Mouse (Mus musculus) neural tube, embryonic 11.5 days (tissue): ENCODE data around the gene Zfp821. TPM values are rescaled to one million over a fixed set of nuclear protein-coding genes. Genes with fewer than 3 reads are reported as not detected.
"Not testable (repeated sequence)": the region's sequence is repeated elsewhere in the genome, so short reads cannot be mapped to it uniquely, and the experiment has no call there.

Experiments used
- ATAC-seq: fragments of 200-750 bp; cut with Nextera tagmentation; 2 replicates; pipeline ENCODE4 v1.8.0; 2017; ENCODE audit warnings: moderate number of reproducible peaks, mild to moderate bottlenecking, moderate TSS enrichment, moderate library complexity; ENCODE audit not compliant: insufficient read depth, low FRiP score, low TSS enrichment
- DNase-seq: peaks from one replicate; pipeline ENCODE4 v3.0.0-alpha.2; 2015; ENCODE audit warnings: low spot score
- H3K27ac ChIP-seq: fragments of 300-500 bp; sonication (generic); 2 replicates; pipeline ENCODE4 v1.5.1; 2014; ENCODE audit warnings: low read depth, mild to moderate bottlenecking, low read length
- H3K27me3 ChIP-seq: fragments of 300-500 bp; sonication (generic); 2 replicates; pipeline ENCODE4 v1.6.1; 2014; ENCODE audit warnings: mild to moderate bottlenecking, low read length, mixed read lengths; ENCODE audit not compliant: control insufficient read depth, insufficient read depth
- H3K36me3 ChIP-seq: fragments of 300-500 bp; sonication (generic); 2 replicates; pipeline ENCODE4 v1.6.1; 2014; ENCODE audit warnings: mild to moderate bottlenecking, low read length, moderate library complexity, mixed read lengths; ENCODE audit not compliant: control insufficient read depth, insufficient read depth
- H3K4me1 ChIP-seq: fragments of 300-500 bp; sonication (generic); 2 replicates; pipeline ENCODE4 v1.6.1; 2014; ENCODE audit warnings: low read length, mixed read lengths; ENCODE audit not compliant: control insufficient read depth, insufficient read depth
- H3K4me2 ChIP-seq: fragments of 300-500 bp; sonication (generic); 2 replicates; pipeline ENCODE4 v1.6.1; 2014; ENCODE audit warnings: low read depth, mild to moderate bottlenecking, moderate library complexity
- H3K4me3 ChIP-seq: fragments of 300-500 bp; sonication (generic); 2 replicates; pipeline ENCODE4 v1.5.1; 2014; ENCODE audit warnings: low read depth, low read length
- H3K9ac ChIP-seq: fragments of 300-500 bp; sonication (generic); 2 replicates; pipeline ENCODE4 v1.6.1; 2014; ENCODE audit warnings: mild to moderate bottlenecking, low read length
- H3K9me3 ChIP-seq: fragments of 300-500 bp; sonication (generic); 2 replicates; pipeline ENCODE4 v1.6.1; 2016; ENCODE audit warnings: low read length; ENCODE audit not compliant: control insufficient read depth
- WGBS: fragments of 180-500 bp; shearing (Covaris S2); extraction: QIAGEN DNeasy Blood & Tissue Kit; methylation state at CpG from one replicate; pipeline ENCODE4 v1.1.7; 2014; 5-methylcytosine and 5-hydroxymethylcytosine counted together
- polyA plus RNA-seq: library from polyadenylated mRNA; unstranded; fragments of >200 nt; fragmentation: Nextera tagmentation; extraction: Ambion mirVana; gene quantifications from 2 replicates; pipeline ENCODE4 v1.2.1, GENCODE M21; 2014

Gene Zfp821
- polyA plus RNA-seq, 1 experiment from 2014 or later: 55.9 TPM

- Histone ChIP-seq H3K27me3 (no peaks in the 10 kb centered on the region), H3K9me3 (no peaks in the 10 kb centered on the region), H3K27ac (peak within 1 kb of the TSS; percentile 53), H3K4me1 (peaks cover 8% of the 10 kb centered on the region; the same call in 1 of the 2 replicates), H3K4me3 (peak within 1 kb of the TSS; percentile 99), H3K9ac (peak within 1 kb of the TSS; percentile 97), H3K4me2 (peak within 1 kb of the TSS; percentile 91), H3K36me3 (0 out of 2 replicates have a peak, but pooled peaks cover 3% of the 10 kb centered on the region)
- ATAC-seq (peak; percentile 87), DNase-seq (peak; percentile 91)
- WGBS: under 1% methylated on average over 54 of the region's 59 CpGs
These were observed 32.1 kb downstream of the Zfp821 start, which contains the start of gene Atxn1l for GRCm38 (mm10) chr8:109737237-109738048. Gene Atxn1l (minus strand): TSS chr8:109737739.

GRCm38 (mm10) chr8:109738049-109738380 lies 32.7 kb downstream of the Zfp821 start:
- Histone ChIP-seq H3K27me3 (no peaks in the 10 kb centered on the region), H3K9ac (no peak overlapping the region), H3K9me3 (no peaks in the 10 kb centered on the region), H3K4me3 (peak overlapping the region; percentile 99; the same call in 1 of the 2 replicates), H3K4me1 (peaks cover 8% of the 10 kb centered on the region; the same call in 1 of the 2 replicates), H3K36me3 (0 out of 2 replicates have a peak, but pooled peaks cover 3% of the 10 kb centered on the region), H3K4me2 (no peak overlapping the region), H3K27ac (no peak overlapping the region)
- DNase-seq (no peak), ATAC-seq (no peak)
- WGBS: 97% methylated on average over 1 of the region's 1 CpGs

- DNase-seq (no peak), ATAC-seq (no peak)
- Histone ChIP-seq H3K36me3 (no peaks in the 10 kb centered on the region), H3K27ac (no peak overlapping the region), H3K27me3 (no peaks in the 10 kb centered on the region), H3K4me1 (no peaks in the 10 kb centered on the region), H3K9ac (no peak overlapping the region), H3K4me2 (no peak overlapping the region), H3K4me3 (no peak overlapping the region), H3K9me3 (no peaks in the 10 kb centered on the region)
- 92% methylated on average over 12 of the region's 12 CpGs for WGBS
These were observed 42.3 kb downstream of the Zfp821 start for GRCm38 (mm10) chr8:109747468-109748199.

GRCm38 (mm10) chr8:109750274-109750673 lies 44.9 kb downstream of the Zfp821 start:
- WGBS: 66% methylated on average over 5 of the region's 5 CpGs
- no peak overlapping the region for H3K4me3 ChIP-seq
- H3K36me3 ChIP-seq: no peaks in the 10 kb centered on the region
- no peaks in the 10 kb centered on the region for H3K27me3 ChIP-seq
- ATAC-seq (no peak), DNase-seq (no peak)
- no peak overlapping the region for H3K9ac ChIP-seq
- H3K4me1 ChIP-seq: no peaks in the 10 kb centered on the region
- no peaks in the 10 kb centered on the region for H3K9me3 ChIP-seq
- H3K27ac ChIP-seq: no peak overlapping the region
- no peak overlapping the region for H3K4me2 ChIP-seq

GRCm38 (mm10) chr8:109750699-109751098 lies 45.4 kb downstream of the Zfp821 start:
- ATAC-seq: no peak
- Histone ChIP-seq H3K4me2 (no peak overlapping the region), H3K9ac (no peak overlapping the region), H3K27me3 (no peaks in the 10 kb centered on the region), H3K36me3 (no peaks in the 10 kb centered on the region), H3K27ac (no peak overlapping the region), H3K4me1 (no peaks in the 10 kb centered on the region), H3K9me3 (no peaks in the 10 kb centered on the region), H3K4me3 (no peak overlapping the region)
- DNase-seq: no peak
- WGBS: 82% methylated on average over 12 of the region's 12 CpGs

- H3K9me3 ChIP-seq: no peaks in the 10 kb centered on the region
- no peak for ATAC-seq
These were observed 46.6 kb downstream of the Zfp821 start for GRCm38 (mm10) chr8:109751731-109752485.

GRCm38 (mm10) chr8:109754696-109755095 lies 49.4 kb downstream of the Zfp821 start:
- Histone ChIP-seq H3K27ac (no peak overlapping the region), H3K36me3 (no peaks in the 10 kb centered on the region), H3K9ac (no peak overlapping the region), H3K4me3 (no peak overlapping the region), H3K4me2 (no peak overlapping the region), H3K9me3 (no peaks in the 10 kb centered on the region), H3K27me3 (no peaks in the 10 kb centered on the region), H3K4me1 (no peaks in the 10 kb centered on the region)
- 91% methylated on average over 8 of the region's 8 CpGs for WGBS
- DNase-seq (no peak), ATAC-seq (no peak)

More at GRCm38 (mm10) chr8:109751731-109752485, 46.6 kb downstream of the Zfp821 start:
- no peaks in the 10 kb centered on the region for H3K4me1 ChIP-seq
- H3K27ac ChIP-seq: no peak overlapping the region
- no peak for DNase-seq
- 91% methylated on average over 20 of the region's 20 CpGs for WGBS
- H3K9ac ChIP-seq: no peak overlapping the region
- H3K27me3 ChIP-seq: no peaks in the 10 kb centered on the region
- H3K36me3 ChIP-seq: no peaks in the 10 kb centered on the region
- H3K4me3 ChIP-seq: no peak overlapping the region
- H3K4me2 ChIP-seq: no peak overlapping the region

GRCm38 (mm10) chr8:109755554-109755953 lies 50.2 kb downstream of the Zfp821 start:
- H3K27ac ChIP-seq, ATAC-seq, H3K4me1 ChIP-seq, H3K4me3 ChIP-seq, H3K27me3 ChIP-seq, H3K9ac ChIP-seq, H3K4me2 ChIP-seq, H3K36me3 ChIP-seq, H3K9me3 ChIP-seq, DNase-seq: not testable (repeated sequence)
- WGBS: 88% methylated on average over 4 of the region's 4 CpGs
